Mouse (Mus musculus) liver, embryonic 14.5 days (tissue): Measurements from ENCODE around the gene Nuf2. TPM values are rescaled to one million over a fixed set of nuclear protein-coding genes. Genes with fewer than 3 reads are reported as not detected.

Source experiments
- ATAC-seq: fragments of 200-750 bp; cut with Nextera tagmentation; 2 replicates; pipeline ENCODE4 v1.8.0; 2017; ENCODE audit warnings: moderate number of reproducible peaks, mild to moderate bottlenecking, moderate library complexity; ENCODE audit not compliant: insufficient read depth
- DNase-seq, 3 experiments: peaks; one replicate each; pipeline ENCODE4 v3.0.0-alpha.2; 2012 to 2013; ENCODE audit warnings: low read depth in 3 of 3, low spot score in 3 of 3
- H3K27ac ChIP-seq: fragments of 300-500 bp; sonication (generic); 2 replicates; pipeline ENCODE4 v1.5.1; 2014; ENCODE audit warnings: moderate library complexity, mild to moderate bottlenecking, control low read depth, inconsistent platforms
- H3K27me3 ChIP-seq: fragments of 300-500 bp; sonication (generic); 2 replicates; pipeline ENCODE4 v1.6.1; 2014; ENCODE audit warnings: mild to moderate bottlenecking, low read length, moderate library complexity; ENCODE audit not compliant: control insufficient read depth, insufficient read depth
- H3K36me3 ChIP-seq: fragments of 300-500 bp; sonication (generic); replicated peaks from 2 replicates; pipeline ENCODE4 v1.6.1; 2014; ENCODE audit warnings: low read depth; ENCODE audit not compliant: control insufficient read depth, insufficient read depth
- H3K4me1 ChIP-seq, 2 experiments: fragments of 200-500 bp in 1 of 2; fragments of 300-500 bp in 1 of 2; sonication (generic) in 1 of 2; replicated peaks; 2 replicates each; pipeline ENCODE4 v1.6.1; 2012 to 2014; ENCODE audit warnings: antibody characterized with exemption in 1 of 2, inconsistent platforms in 1 of 2, low read length in 1 of 2; ENCODE audit not compliant: control insufficient read depth in 2 of 2, insufficient read depth in 2 of 2
- H3K4me2 ChIP-seq: fragments of 300-500 bp; sonication (generic); 2 replicates; pipeline ENCODE4 v1.6.1; 2014; ENCODE audit warnings: low read depth, mild to moderate bottlenecking, control low read depth, moderate library complexity
- H3K4me3 ChIP-seq, 2 experiments: fragments of 200-500 bp in 1 of 2; fragments of 300-500 bp in 1 of 2; sonication (generic) in 1 of 2; 2 replicates each; pipeline ENCODE4 v1.5.1; 2012 to 2014; ENCODE audit warnings: low read depth in 2 of 2, low read length in 2 of 2, mild to moderate bottlenecking in 2 of 2, control low read depth in 1 of 2, inconsistent platforms in 1 of 2, moderate library complexity in 1 of 2; ENCODE audit not compliant: insufficient read depth in 1 of 2
- H3K9ac ChIP-seq: fragments of 300-500 bp; sonication (generic); replicated peaks from 2 replicates; pipeline ENCODE4 v1.6.1; 2014; ENCODE audit warnings: mild to moderate bottlenecking, control low read depth, moderate library complexity
- H3K9me3 ChIP-seq: fragments of 300-500 bp; sonication (generic); 2 replicates; pipeline ENCODE4 v1.6.1; 2016; ENCODE audit warnings: low read length, mixed read lengths; ENCODE audit not compliant: control insufficient read depth
- CTCF ChIP-seq: IDR thresholded peaks from 2 replicates; pipeline ENCODE4 v1.5.1; 2016; ENCODE audit warnings: antibody characterized with exemption, low read depth, control low read depth
- EP300 ChIP-seq: IDR thresholded peaks from 2 replicates; pipeline ENCODE4 v1.6.1; 2016; ENCODE audit warnings: antibody characterized with exemption, low read depth
- WGBS: fragments of 180-500 bp; shearing (Covaris S2); extraction: QIAGEN DNeasy Blood & Tissue Kit; methylation state at CpG from one replicate; pipeline ENCODE4 v1.1.7; 2014; ENCODE audit not compliant: insufficient replicate concordance; 5-methylcytosine and 5-hydroxymethylcytosine counted together
- polyA plus RNA-seq, 2 experiments: library from polyadenylated mRNA; depleted of rRNA in 1 of 2; stranded (reverse) in 1 of 2; unstranded in 1 of 2; fragments of >200 nt; fragmentation: Nextera tagmentation in 1 of 2; extraction: Ambion mirVana in 1 of 2; gene quantifications; 2 replicates each; pipeline versions ENCODE4 v1.2.1 to v1.2.3; 2012 to 2014

The Nuf2 gene
- polyA plus RNA-seq, 2 experiments, result 23.3 to 43.3 TPM

GRCm38 (mm10) chr1:169471185-169471584, 60.1 kb downstream of the Nuf2 start:
- DNase-seq, result no peak
- no peak for ATAC-seq
- Histone ChIP-seq H3K9me3 (no peaks in the 10 kb centered on the region), H3K36me3 (no peaks in the 10 kb centered on the region), H3K4me3 (no peak overlapping the region), H3K27me3 (no peaks in the 10 kb centered on the region), H3K9ac (no peak overlapping the region), H3K4me2 (no peak overlapping the region), H3K27ac (no peak overlapping the region), H3K4me1 (no peaks in the 10 kb centered on the region)
- TF ChIP-seq EP300 (no peak), CTCF (no peak)
- 53% methylated on average over 3 of the region's 3 CpGs for WGBS

- ATAC-seq, result no peak
- Histone ChIP-seq H3K27me3 (no peaks in the 10 kb centered on the region), H3K4me1 (no peaks in the 10 kb centered on the region), H3K36me3 (no peaks in the 10 kb centered on the region), H3K9ac (no peak overlapping the region), H3K9me3 (no peaks in the 10 kb centered on the region), H3K27ac (no peak overlapping the region), H3K4me2 (no peak overlapping the region), H3K4me3 (no peak overlapping the region)
- WGBS, result 74% methylated on average over 5 of the region's 5 CpGs
- TF ChIP-seq EP300, result no peak
- TF ChIP-seq CTCF, result no peak
- DNase-seq, result no peak
These were observed 63.5 kb downstream of the Nuf2 start for GRCm38 (mm10) chr1:169467791-169468190.

GRCm38 (mm10) chr1:169462386-169463115, 68.7 kb downstream of the Nuf2 start:
- Histone ChIP-seq H3K4me1 (no peaks in the 10 kb centered on the region), H3K9me3 (no peaks in the 10 kb centered on the region), H3K4me3 (no peak overlapping the region), H3K36me3 (no peaks in the 10 kb centered on the region), H3K9ac (no peak overlapping the region), H3K4me2 (no peak overlapping the region), H3K27me3 (no peaks in the 10 kb centered on the region), H3K27ac (no peak overlapping the region)
- 55% methylated on average over 15 of the region's 15 CpGs for WGBS
- no peak for TF ChIP-seq EP300
- no peak for TF ChIP-seq CTCF
- ATAC-seq, result no peak
- DNase-seq, result no peak

- no peak overlapping the region for H3K4me2 ChIP-seq
These were observed 72.0 kb downstream of the Nuf2 start for GRCm38 (mm10) chr1:169459071-169459782.

More at GRCm38 (mm10) chr1:169459071-169459782, 72.0 kb downstream of the Nuf2 start:
- ATAC-seq, result peak; percentile 15; the same call in 1 of the 2 replicates
- no peaks in the 10 kb centered on the region for H3K27me3 ChIP-seq
- DNase-seq, result peak in 2 of 3 experiments; percentile 4 to 10
- H3K4me3 ChIP-seq, result no peak overlapping the region
- no peaks in the 10 kb centered on the region for H3K36me3 ChIP-seq
- TF ChIP-seq CTCF (peak; percentile 70), EP300 (no peak)
- 23% methylated on average over 11 of the region's 11 CpGs for WGBS
- H3K27ac ChIP-seq, result no peak overlapping the region
- H3K4me1 ChIP-seq, result no peaks in the 10 kb centered on the region
- H3K9me3 ChIP-seq, result no peaks in the 10 kb centered on the region
- no peak overlapping the region for H3K9ac ChIP-seq

Other genes with a start within 250 kb of the Nuf2 start
- gene Rgs5, start 124.0 kb upstream of the Nuf2 start, polyA plus RNA-seq (2012; rRNA removed), result 0.21 and 0.30 TPM in 2 replicates
- 0.15 and 0.42 TPM in 2 replicates for gene Rgs5, start 124.0 kb upstream of the Nuf2 start, polyA plus RNA-seq (2014; fragmentation: Nextera tagmentation; extraction: Ambion mirVana)
- 0.04 TPM in 2 replicates for gene Rgs4, start 216.2 kb upstream of the Nuf2 start, polyA plus RNA-seq (2012; rRNA removed)
- 0.06 TPM in 1 of 2 replicates, not detected in the other for gene Rgs4, start 216.2 kb upstream of the Nuf2 start, polyA plus RNA-seq (2014; fragmentation: Nextera tagmentation; extraction: Ambion mirVana)